Mouse (Mus musculus): Measurements from ENCODE around the gene Ptprt. TPM values are rescaled to one million over a fixed set of nuclear protein-coding genes. Genes with fewer than 3 reads are reported as not detected.

Ptprt gene
- polyA plus RNA-seq, 1 experiment from 2014 or later: 7.9 TPM

DNA sequence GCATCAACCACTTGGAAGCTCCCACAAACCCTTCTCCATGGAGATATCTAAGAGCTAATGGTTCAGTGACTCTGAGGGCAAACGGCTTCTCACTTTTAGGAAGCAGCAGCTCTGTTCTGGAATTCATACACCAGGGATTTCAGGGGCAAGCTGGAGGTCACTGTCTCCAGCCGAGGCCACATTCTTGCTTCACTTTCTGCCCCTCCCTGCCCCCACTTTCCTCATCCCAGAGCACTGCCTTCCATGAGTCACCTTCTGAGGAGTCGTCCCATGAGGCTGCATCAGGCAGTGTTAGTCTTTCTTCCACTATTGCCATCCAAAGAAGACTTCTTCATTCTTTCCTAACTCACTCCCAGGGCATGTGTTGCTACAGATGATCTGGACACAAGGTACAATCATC is 162.8 kb downstream of the Ptprt start:
- Histone ChIP-seq H3K4me3 (replicated peaks; ENCODE audit: low read length) (no peak overlapping the region), H3K36me3 (ENCODE audit: control insufficient read depth, insufficient read depth) (no peaks in the 10 kb centered on the region), H3K27me3 (replicated peaks; ENCODE audit: control insufficient read depth, insufficient read depth, low read length) (no peaks in the 10 kb centered on the region), H3K9me3 (ENCODE audit: control insufficient read depth, low read length) (no peaks in the 10 kb centered on the region), H3K4me1 (replicated peaks; ENCODE audit: control insufficient read depth, insufficient read depth, low read length) (0 out of 2 replicates have a peak, but pooled peaks cover 3% of the 10 kb centered on the region), H3K27ac (ENCODE audit: low read length) (no peak overlapping the region), H3K9ac (replicated peaks; ENCODE audit: low read depth, low read length) (no peak overlapping the region), H3K4me2 (ENCODE audit: low read length) (no peak overlapping the region)
- 79% methylated on average over 3 of the region's 3 CpGs for WGBS
- ATAC-seq: no peak

- no peaks in the 10 kb centered on the region for H3K27me3 ChIP-seq (replicated peaks; ENCODE audit: control insufficient read depth, insufficient read depth, low read length)
- no peaks in the 10 kb centered on the region for H3K36me3 ChIP-seq (ENCODE audit: control insufficient read depth, insufficient read depth)
- no peaks in the 10 kb centered on the region for H3K4me1 ChIP-seq (replicated peaks; ENCODE audit: control insufficient read depth, insufficient read depth, low read length)
- H3K9me3 ChIP-seq (ENCODE audit: control insufficient read depth, low read length): no peaks in the 10 kb centered on the region
- no peak overlapping the region for H3K4me3 ChIP-seq (replicated peaks; ENCODE audit: low read length)
- no peak overlapping the region for H3K9ac ChIP-seq (replicated peaks; ENCODE audit: low read depth, low read length)
- H3K4me2 ChIP-seq (ENCODE audit: low read length): no peak overlapping the region
- ATAC-seq: no peak
- no peak overlapping the region for H3K27ac ChIP-seq (ENCODE audit: low read length)
Measured at GRCm38 (mm10) chr2:162484036-162484435, 176.9 kb downstream of the Ptprt start.

DNA sequence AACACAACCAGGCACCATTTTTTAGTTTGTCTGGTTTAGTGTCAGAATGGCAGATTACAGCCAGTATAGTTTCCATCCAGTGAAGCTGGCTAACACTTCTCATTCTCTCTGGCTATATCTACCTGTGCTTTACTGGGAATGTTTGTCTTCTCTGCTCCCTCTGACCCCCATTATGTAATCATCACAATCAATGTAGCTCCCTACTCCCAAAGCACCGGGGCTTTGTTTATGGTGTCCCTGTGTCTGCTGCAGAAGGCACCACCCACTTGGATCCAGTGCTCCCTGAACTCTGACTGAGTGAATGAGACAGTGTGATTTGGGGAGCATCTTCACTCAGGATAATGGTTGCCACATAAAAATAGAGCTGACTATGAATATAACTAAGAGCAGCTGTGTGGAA is 217.8 kb downstream of the Ptprt start:
- Histone ChIP-seq H3K4me1 (replicated peaks; ENCODE audit: control insufficient read depth, insufficient read depth, low read length) (no peaks in the 10 kb centered on the region), H3K4me3 (replicated peaks; ENCODE audit: low read length) (no peak overlapping the region), H3K27me3 (replicated peaks; ENCODE audit: control insufficient read depth, insufficient read depth, low read length) (no peaks in the 10 kb centered on the region), H3K27ac (ENCODE audit: low read length) (no peak overlapping the region), H3K9ac (replicated peaks; ENCODE audit: low read depth, low read length) (no peak overlapping the region), H3K4me2 (ENCODE audit: low read length) (no peak overlapping the region), H3K9me3 (ENCODE audit: control insufficient read depth, low read length) (no peaks in the 10 kb centered on the region), H3K36me3 (ENCODE audit: control insufficient read depth, insufficient read depth) (no peaks in the 10 kb centered on the region)
- WGBS: 69% methylated on average over 1 of the region's 1 CpGs
- ATAC-seq: no peak

DNA sequence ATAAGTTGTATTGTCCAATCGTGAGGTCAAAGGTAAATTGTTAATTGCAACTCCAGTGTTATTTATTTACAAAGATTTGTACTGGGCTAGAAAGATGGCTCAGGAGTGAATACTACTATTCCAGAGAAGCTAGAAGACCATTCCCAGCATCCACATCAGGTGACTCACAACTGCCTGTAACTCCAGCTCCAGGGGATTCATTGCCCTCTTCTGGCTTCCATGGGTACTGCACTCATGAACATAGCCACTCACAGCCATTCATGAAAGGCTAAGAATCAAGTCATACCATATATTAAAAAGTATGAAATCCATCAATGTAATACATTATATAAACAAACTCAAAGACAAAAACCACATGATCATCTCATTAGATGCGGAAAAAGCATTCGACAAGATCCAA is 224.3 kb downstream of the Ptprt start:
- WGBS: 97% methylated on average over 3 of the region's 3 CpGs

GRCm38 (mm10) chr2:162430171-162430570 is 230.8 kb downstream of the Ptprt start:
- H3K4me1 ChIP-seq (replicated peaks; ENCODE audit: control insufficient read depth, insufficient read depth, low read length): 0 out of 2 replicates have a peak, but pooled peaks cover 3% of the 10 kb centered on the region
- ATAC-seq: no peak
- WGBS: 75% methylated on average over 7 of the region's 7 CpGs
- H3K9me3 ChIP-seq (ENCODE audit: control insufficient read depth, low read length): no peaks in the 10 kb centered on the region
- H3K9ac ChIP-seq (replicated peaks; ENCODE audit: low read depth, low read length): no peak overlapping the region
- no peak overlapping the region for H3K27ac ChIP-seq (ENCODE audit: low read length)
- no peaks in the 10 kb centered on the region for H3K36me3 ChIP-seq (ENCODE audit: control insufficient read depth, insufficient read depth)
- H3K4me2 ChIP-seq (ENCODE audit: low read length): no peak overlapping the region
- no peaks in the 10 kb centered on the region for H3K27me3 ChIP-seq (replicated peaks; ENCODE audit: control insufficient read depth, insufficient read depth, low read length)
- H3K4me3 ChIP-seq (replicated peaks; ENCODE audit: low read length): no peak overlapping the region

More for the DNA sequence above, 224.3 kb downstream of the Ptprt start:
- Histone ChIP-seq H3K27ac (ENCODE audit: low read length) (no peak overlapping the region), H3K27me3 (replicated peaks; ENCODE audit: control insufficient read depth, insufficient read depth, low read length) (no peaks in the 10 kb centered on the region), H3K9me3 (ENCODE audit: control insufficient read depth, low read length) (no peaks in the 10 kb centered on the region), H3K36me3 (ENCODE audit: control insufficient read depth, insufficient read depth) (no peaks in the 10 kb centered on the region), H3K9ac (replicated peaks; ENCODE audit: low read depth, low read length) (no peak overlapping the region), H3K4me1 (replicated peaks; ENCODE audit: control insufficient read depth, insufficient read depth, low read length) (no peaks in the 10 kb centered on the region), H3K4me2 (ENCODE audit: low read length) (no peak overlapping the region), H3K4me3 (replicated peaks; ENCODE audit: low read length) (no peak overlapping the region)
- no peak for ATAC-seq

DNA sequence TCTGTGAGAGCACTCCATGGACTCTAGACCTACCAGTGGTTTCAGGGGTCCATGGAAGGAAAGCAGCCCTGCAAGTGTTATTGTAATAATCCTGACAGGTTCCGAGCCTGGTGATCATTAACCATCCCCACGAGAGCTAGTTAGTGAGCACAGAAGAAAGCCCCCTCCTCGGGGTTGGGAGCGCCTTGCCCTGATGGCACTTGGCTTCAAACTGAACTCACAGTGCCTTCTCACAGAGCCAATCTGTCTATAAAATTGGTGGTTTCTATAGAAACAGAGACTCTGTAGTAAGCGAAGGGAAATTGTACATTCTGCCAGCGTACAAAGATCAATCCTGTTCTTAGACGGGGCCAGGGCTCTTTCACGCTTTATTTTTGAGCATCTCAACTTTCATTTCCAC is 234.8 kb downstream of the Ptprt start:
- Histone ChIP-seq H3K36me3 (ENCODE audit: control insufficient read depth, insufficient read depth) (no peaks in the 10 kb centered on the region), H3K4me2 (ENCODE audit: low read length) (no peak overlapping the region), H3K9me3 (ENCODE audit: control insufficient read depth, low read length) (no peaks in the 10 kb centered on the region), H3K27ac (ENCODE audit: low read length) (0 out of 2 replicates have a peak overlapping the region, but pooled peaks have one; percentile 58), H3K4me3 (replicated peaks; ENCODE audit: low read length) (no peak overlapping the region), H3K4me1 (replicated peaks; ENCODE audit: control insufficient read depth, insufficient read depth, low read length) (0 out of 2 replicates have a peak, but pooled peaks cover 3% of the 10 kb centered on the region), H3K9ac (replicated peaks; ENCODE audit: low read depth, low read length) (no peak overlapping the region), H3K27me3 (replicated peaks; ENCODE audit: control insufficient read depth, insufficient read depth, low read length) (no peaks in the 10 kb centered on the region)
- WGBS: 73% methylated on average over 8 of the region's 8 CpGs
- peak; percentile 36; the same call in 1 of the 2 replicates for ATAC-seq

DNA sequence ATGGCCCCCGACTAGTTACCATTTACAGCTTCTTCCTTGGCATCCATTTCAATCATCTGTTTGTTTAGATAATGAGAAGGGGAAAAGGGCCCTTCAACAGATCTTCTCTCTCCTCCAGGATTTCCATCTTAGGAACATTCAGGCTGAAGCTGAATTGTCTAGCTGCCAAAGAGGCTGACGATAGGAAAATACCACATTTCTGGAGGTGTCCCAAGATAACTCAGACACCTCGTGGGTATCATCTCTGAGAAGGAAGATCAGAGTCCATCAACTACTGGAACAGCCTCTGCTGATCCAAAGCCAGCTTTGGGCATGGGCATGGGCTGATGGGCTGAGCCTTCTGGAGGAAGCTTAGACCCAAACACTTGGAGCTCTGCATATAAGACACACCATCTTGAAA is 242.8 kb downstream of the Ptprt start:
- H3K4me1 ChIP-seq (replicated peaks; ENCODE audit: control insufficient read depth, insufficient read depth, low read length): no peaks in the 10 kb centered on the region; the same call in 1 of the 2 replicates
- no peak overlapping the region for H3K4me3 ChIP-seq (replicated peaks; ENCODE audit: low read length)
- H3K9me3 ChIP-seq (ENCODE audit: control insufficient read depth, low read length): no peaks in the 10 kb centered on the region
- WGBS: 62% methylated on average over 3 of the region's 3 CpGs
- H3K27me3 ChIP-seq (replicated peaks; ENCODE audit: control insufficient read depth, insufficient read depth, low read length): no peaks in the 10 kb centered on the region
- no peak overlapping the region for H3K27ac ChIP-seq (ENCODE audit: low read length)
- no peak overlapping the region for H3K9ac ChIP-seq (replicated peaks; ENCODE audit: low read depth, low read length)
- no peaks in the 10 kb centered on the region for H3K36me3 ChIP-seq (ENCODE audit: control insufficient read depth, insufficient read depth)
- ATAC-seq: no peak
- no peak overlapping the region for H3K4me2 ChIP-seq (ENCODE audit: low read length)

- H3K4me1 ChIP-seq (replicated peaks; ENCODE audit: control insufficient read depth, insufficient read depth, low read length): peaks cover 9% of the 10 kb centered on the region
- peak; percentile 87 for ATAC-seq
- no peak overlapping the region for H3K4me2 ChIP-seq (ENCODE audit: low read length)
- H3K36me3 ChIP-seq (ENCODE audit: control insufficient read depth, insufficient read depth): no peaks in the 10 kb centered on the region
- no peak overlapping the region for H3K9ac ChIP-seq (replicated peaks; ENCODE audit: low read depth, low read length)
- WGBS: 11% methylated on average over 5 of the region's 5 CpGs
- H3K27me3 ChIP-seq (replicated peaks; ENCODE audit: control insufficient read depth, insufficient read depth, low read length): no peaks in the 10 kb centered on the region
- H3K9me3 ChIP-seq (ENCODE audit: control insufficient read depth, low read length): no peaks in the 10 kb centered on the region
- no peak overlapping the region for H3K27ac ChIP-seq (ENCODE audit: low read length)
- no peak overlapping the region for H3K4me3 ChIP-seq (replicated peaks; ENCODE audit: low read length)
Measured at GRCm38 (mm10) chr2:162413073-162413812, 247.7 kb downstream of the Ptprt start.

DNA sequence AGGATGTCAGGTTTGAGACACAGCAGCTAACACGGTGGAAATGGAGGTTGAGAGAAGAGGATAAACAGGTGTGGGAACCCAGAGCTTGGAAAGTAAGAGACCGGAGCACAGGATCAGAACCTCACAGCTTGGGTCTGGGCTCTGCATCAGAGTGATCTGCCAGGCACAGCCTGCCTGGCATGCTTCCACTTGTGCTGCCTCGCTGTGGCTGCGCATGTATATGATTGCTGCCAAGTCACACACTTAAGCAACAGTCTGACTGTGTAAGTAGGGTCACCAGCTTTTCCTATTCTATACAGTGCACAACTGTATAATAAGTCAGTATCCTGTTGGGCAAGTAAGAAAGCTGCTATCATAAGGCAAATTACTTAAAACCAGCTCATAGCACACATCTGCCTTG is 249.9 kb downstream of the Ptprt start:
- Histone ChIP-seq H3K9me3 (ENCODE audit: control insufficient read depth, low read length) (no peaks in the 10 kb centered on the region), H3K27me3 (replicated peaks; ENCODE audit: control insufficient read depth, insufficient read depth, low read length) (no peaks in the 10 kb centered on the region), H3K9ac (replicated peaks; ENCODE audit: low read depth, low read length) (no peak overlapping the region), H3K27ac (ENCODE audit: low read length) (no peak overlapping the region), H3K4me1 (replicated peaks; ENCODE audit: control insufficient read depth, insufficient read depth, low read length) (peaks cover 9% of the 10 kb centered on the region), H3K4me3 (replicated peaks; ENCODE audit: low read length) (no peak overlapping the region), H3K36me3 (ENCODE audit: control insufficient read depth, insufficient read depth) (no peaks in the 10 kb centered on the region), H3K4me2 (ENCODE audit: low read length) (no peak overlapping the region)
- WGBS: 43% methylated on average over 4 of the region's 4 CpGs
- ATAC-seq: peak; percentile 62

Measured in forebrain, embryonic 16.5 days (tissue).